Mouse (Mus musculus) megakaryocyte, embryonic 14.5 days (primary cell): ENCODE data around the gene Lhfpl2. TPM values are rescaled to one million over a fixed set of nuclear protein-coding genes. Genes with fewer than 3 reads are reported as not detected.
"Not testable (repeated sequence)": the region's sequence is repeated elsewhere in the genome, so short reads cannot be mapped to it uniquely, and the experiment has no call there.

Source experiments
- H3K27me3 ChIP-seq: replicated peaks from 2 replicates; pipeline ENCODE3; 2012; ENCODE audit warnings: inconsistent platforms
- H3K36me3 ChIP-seq: replicated peaks from 2 replicates; pipeline ENCODE3; 2012; ENCODE audit warnings: low read length, inconsistent platforms, mixed read lengths
- H3K4me1 ChIP-seq: 2 replicates; pipeline ENCODE4 v1.6.1; 2012; ENCODE audit warnings: inconsistent platforms
- H3K4me3 ChIP-seq: replicated peaks from 2 replicates; pipeline ENCODE3; 2012; ENCODE audit warnings: moderate library complexity, mild to moderate bottlenecking, inconsistent platforms
- H3K9me3 ChIP-seq: 2 replicates; pipeline ENCODE4 v1.6.1; 2012; ENCODE audit warnings: inconsistent platforms
- FLI1 ChIP-seq: IDR thresholded peaks from 2 replicates; pipeline ENCODE4 v1.6.1; 2012; ENCODE audit warnings: low read length, inconsistent platforms, mixed read lengths
- GATA1 ChIP-seq: IDR thresholded peaks from 3 replicates; pipeline ENCODE4 v1.6.1; 2012; ENCODE audit warnings: mixed read lengths, low read length, inconsistent platforms, borderline replicate concordance
- polyA plus RNA-seq: library from polyadenylated mRNA; stranded (reverse); fragments of >175 nt; gene quantifications from 2 replicates; pipeline ENCODE4 v1.2.3, GENCODE M21; 2012; ENCODE audit warnings: low replicate concordance; ENCODE audit not compliant: insufficient read depth

Lhfpl2 gene
- 0.47 TPM in 1 of 2 replicates, not detected in the other for polyA plus RNA-seq

DNA sequence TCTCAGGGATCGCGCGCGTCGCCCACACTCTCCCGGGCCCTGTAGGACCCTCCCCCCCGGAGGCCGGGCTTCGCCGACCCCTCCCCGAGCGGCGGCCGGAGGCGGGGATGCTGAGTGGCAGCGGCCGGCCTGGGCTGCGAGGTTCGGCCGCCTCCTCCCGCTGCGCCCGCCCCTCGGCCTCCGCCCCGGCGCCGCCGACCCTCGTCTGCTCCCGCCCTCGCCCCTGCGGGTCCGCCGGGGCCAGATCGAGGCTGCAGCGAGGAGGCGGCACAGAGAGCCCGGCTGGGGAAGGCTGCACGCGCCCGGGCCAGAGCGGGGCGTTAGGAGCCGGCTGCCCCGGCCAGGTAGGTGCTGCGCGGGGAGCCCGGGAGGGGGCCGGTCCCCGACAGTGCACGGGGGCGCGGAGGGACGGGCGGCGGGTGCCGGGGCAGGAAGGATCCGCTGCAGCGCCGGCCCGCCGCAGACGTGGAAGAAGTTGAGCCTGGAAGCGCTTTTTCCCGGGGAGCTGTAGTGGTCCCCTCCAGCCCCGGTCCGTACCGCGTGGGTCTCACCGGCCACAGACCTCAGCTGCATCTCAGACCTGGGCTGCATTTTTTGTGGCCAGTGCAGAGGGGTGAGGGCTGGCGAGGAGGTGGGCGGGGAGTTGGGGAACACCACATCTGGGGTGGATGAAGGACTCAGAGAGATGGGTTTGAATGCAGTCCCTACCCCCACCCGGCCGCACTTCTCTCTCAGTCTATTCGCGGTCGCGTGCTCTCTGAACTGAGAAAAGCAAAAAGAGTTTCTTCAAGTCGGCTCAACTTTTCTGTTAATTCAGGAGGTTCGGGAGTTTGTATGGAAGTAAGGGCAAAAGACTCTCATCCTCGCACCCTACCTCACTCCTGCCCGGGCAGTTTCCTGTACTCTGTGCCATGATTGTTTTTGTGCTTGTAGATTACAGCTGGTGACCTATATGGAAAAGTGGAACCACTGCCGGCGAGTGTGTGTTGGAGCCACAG is at the start of gene Lhfpl2:
Gene Lhfpl2 (plus strand): TSS at position 234 of the 998 bp plus-strand sequence.
- peaks cover 80% of the 10 kb centered on the region for H3K27me3 ChIP-seq
- TF ChIP-seq FLI1: no peak
- TF ChIP-seq GATA1: no peak
- H3K36me3 ChIP-seq: no peaks in the 10 kb centered on the region
- H3K9me3 ChIP-seq: peaks cover 4% of the 10 kb centered on the region; the same call in 1 of the 2 replicates
- peak within 1 kb of the TSS; percentile 92 for H3K4me3 ChIP-seq
- peaks cover 22% of the 10 kb centered on the region for H3K4me1 ChIP-seq

DNA sequence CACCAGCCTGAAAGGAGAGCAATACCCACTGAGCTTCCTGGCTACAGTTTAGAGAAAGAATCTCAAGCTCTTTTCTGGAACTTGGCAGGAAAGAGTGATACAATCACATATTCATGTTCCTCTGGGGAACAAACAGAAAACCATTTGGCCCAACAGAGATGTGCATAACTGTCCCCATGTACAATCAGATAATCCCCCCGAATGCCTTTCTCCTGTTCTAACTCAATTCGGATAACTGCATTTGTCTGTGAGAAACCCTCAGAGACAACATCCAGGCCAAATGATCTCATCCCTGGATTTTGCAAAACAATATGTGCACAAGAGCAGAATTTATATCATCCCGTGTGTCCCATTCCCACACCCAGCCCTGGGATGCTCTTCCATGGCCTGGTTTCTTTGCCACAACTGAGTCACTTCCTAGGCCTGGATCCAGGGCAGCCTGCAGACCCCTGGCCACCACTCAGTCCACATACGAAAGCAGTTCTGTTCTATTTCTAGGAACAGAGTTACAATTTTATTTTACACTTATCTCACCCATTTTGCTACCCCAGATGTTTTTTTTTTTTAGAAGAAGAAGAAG is 45.5 kb upstream of the Lhfpl2 start:
- TF ChIP-seq GATA1: no peak
- no peak for TF ChIP-seq FLI1
- no peak overlapping the region for H3K4me3 ChIP-seq
- H3K9me3 ChIP-seq: no peaks in the 10 kb centered on the region
- peaks cover 30% of the 10 kb centered on the region for H3K27me3 ChIP-seq
- H3K4me1 ChIP-seq: peaks cover 4% of the 10 kb centered on the region; the same call in 1 of the 2 replicates
- H3K36me3 ChIP-seq: no peaks in the 10 kb centered on the region

- Histone ChIP-seq H3K4me3 (no peak overlapping the region), H3K9me3 (no peaks in the 10 kb centered on the region), H3K36me3 (no peaks in the 10 kb centered on the region), H3K27me3 (peaks cover 21% of the 10 kb centered on the region), H3K4me1 (peaks cover 4% of the 10 kb centered on the region; the same call in 1 of the 2 replicates)
- TF ChIP-seq FLI1: no peak
- TF ChIP-seq GATA1: no peak
Observed at GRCm38 (mm10) chr13:94013986-94014385, 43.6 kb upstream of the Lhfpl2 start.

DNA sequence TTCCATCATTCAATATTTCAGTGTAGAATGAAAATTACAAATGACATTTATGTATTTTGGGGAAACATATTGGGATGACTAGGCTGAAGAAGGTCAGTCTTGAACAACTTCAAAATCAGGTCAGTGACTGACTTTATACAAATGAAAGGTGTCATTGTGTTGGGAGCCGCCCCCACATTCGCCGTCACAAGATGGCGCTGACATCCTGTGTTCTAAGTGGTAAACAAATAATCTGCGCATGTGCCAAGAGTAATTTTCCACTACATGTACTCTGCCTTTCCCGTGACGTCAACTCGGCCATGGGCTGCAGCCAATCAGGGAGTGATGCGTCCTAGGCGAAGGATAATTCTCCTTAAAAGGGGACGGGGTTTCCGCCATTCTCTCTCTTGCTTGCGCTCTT is 33.0 kb upstream of the Lhfpl2 start:
- not testable (repeated sequence) for H3K9me3 ChIP-seq, H3K4me3 ChIP-seq, H3K36me3 ChIP-seq
- peaks cover 10% of the 10 kb centered on the region for H3K27me3 ChIP-seq
- H3K4me1 ChIP-seq: peaks cover 11% of the 10 kb centered on the region

- Histone ChIP-seq H3K4me1 (no peaks in the 10 kb centered on the region), H3K27me3 (peaks cover 29% of the 10 kb centered on the region), H3K9me3 (peaks cover 8% of the 10 kb centered on the region; the same call in 1 of the 2 replicates), H3K36me3 (no peaks in the 10 kb centered on the region), H3K4me3 (no peak overlapping the region)
- TF ChIP-seq FLI1 (no peak), GATA1 (no peak)
Observed at GRCm38 (mm10) chr13:94029147-94029546, 28.4 kb upstream of the Lhfpl2 start.

DNA sequence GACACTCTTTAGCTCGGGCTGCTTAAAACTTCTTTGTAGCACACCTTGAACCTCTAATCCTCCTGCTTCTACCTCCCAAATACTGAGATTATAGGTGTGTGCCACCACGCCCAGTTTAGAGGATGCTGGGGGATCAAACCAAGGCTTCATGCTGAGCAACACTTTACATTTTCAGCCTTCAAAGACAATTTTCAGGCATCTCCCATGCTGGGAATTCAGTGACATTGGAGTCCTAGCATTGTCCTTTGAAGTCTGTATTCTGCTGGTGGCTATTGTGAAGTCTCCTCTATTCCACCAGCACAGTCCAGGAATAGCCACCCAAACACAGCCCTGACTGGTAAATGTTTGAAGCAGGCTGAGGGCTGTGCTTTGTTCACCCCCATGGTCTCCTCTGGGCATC is 27.0 kb upstream of the Lhfpl2 start:
- Histone ChIP-seq H3K9me3 (peaks cover 8% of the 10 kb centered on the region; the same call in 1 of the 2 replicates), H3K27me3 (peaks cover 30% of the 10 kb centered on the region), H3K4me3 (no peak overlapping the region), H3K36me3 (no peaks in the 10 kb centered on the region), H3K4me1 (no peaks in the 10 kb centered on the region)
- TF ChIP-seq FLI1: no peak
- TF ChIP-seq GATA1: no peak

- Histone ChIP-seq H3K4me1 (no peaks in the 10 kb centered on the region), H3K4me3 (no peak overlapping the region), H3K36me3 (no peaks in the 10 kb centered on the region), H3K27me3 (peaks cover 18% of the 10 kb centered on the region), H3K9me3 (peaks cover 8% of the 10 kb centered on the region; the same call in 1 of the 2 replicates)
- TF ChIP-seq FLI1 (no peak), GATA1 (no peak)
Observed at GRCm38 (mm10) chr13:94037313-94038051, 20.1 kb upstream of the Lhfpl2 start.

- Histone ChIP-seq H3K9me3 (peaks cover 7% of the 10 kb centered on the region; the same call in 1 of the 2 replicates), H3K36me3 (no peaks in the 10 kb centered on the region), H3K4me1 (no peaks in the 10 kb centered on the region), H3K4me3 (no peak overlapping the region), H3K27me3 (peaks cover 17% of the 10 kb centered on the region)
- TF ChIP-seq GATA1: no peak
- no peak for TF ChIP-seq FLI1
Observed at GRCm38 (mm10) chr13:94038052-94038340, 19.6 kb upstream of the Lhfpl2 start.

- H3K9me3 ChIP-seq: no peaks in the 10 kb centered on the region
- H3K27me3 ChIP-seq: peaks cover 23% of the 10 kb centered on the region
- H3K4me1 ChIP-seq: peaks cover 8% of the 10 kb centered on the region; the same call in 1 of the 2 replicates
- peak overlapping the region; percentile 72 for H3K4me3 ChIP-seq
- no peak for TF ChIP-seq FLI1
- no peak for TF ChIP-seq GATA1
- H3K36me3 ChIP-seq: no peaks in the 10 kb centered on the region
Observed at GRCm38 (mm10) chr13:94050036-94050435, 7.6 kb upstream of the Lhfpl2 start.

- Histone ChIP-seq H3K9me3 (no peaks in the 10 kb centered on the region), H3K36me3 (no peaks in the 10 kb centered on the region), H3K4me3 (no peak overlapping the region), H3K27me3 (peaks cover 31% of the 10 kb centered on the region), H3K4me1 (peaks cover 8% of the 10 kb centered on the region; the same call in 1 of the 2 replicates)
- no peak for TF ChIP-seq FLI1
- no peak for TF ChIP-seq GATA1
Observed at GRCm38 (mm10) chr13:94050782-94051181, 6.8 kb upstream of the Lhfpl2 start.
